Mouse (Mus musculus): Measurements from ENCODE around the gene Selenbp2. TPM values are rescaled to one million over a fixed set of nuclear protein-coding genes. Genes with fewer than 3 reads are reported as not detected.
"Not testable (repeated sequence)": the region's sequence is repeated elsewhere in the genome, so short reads cannot be mapped to it uniquely, and the experiment has no call there.

The Selenbp2 gene
- polyA plus RNA-seq, 1 experiment from 2014 or later, result not detected

DNA sequence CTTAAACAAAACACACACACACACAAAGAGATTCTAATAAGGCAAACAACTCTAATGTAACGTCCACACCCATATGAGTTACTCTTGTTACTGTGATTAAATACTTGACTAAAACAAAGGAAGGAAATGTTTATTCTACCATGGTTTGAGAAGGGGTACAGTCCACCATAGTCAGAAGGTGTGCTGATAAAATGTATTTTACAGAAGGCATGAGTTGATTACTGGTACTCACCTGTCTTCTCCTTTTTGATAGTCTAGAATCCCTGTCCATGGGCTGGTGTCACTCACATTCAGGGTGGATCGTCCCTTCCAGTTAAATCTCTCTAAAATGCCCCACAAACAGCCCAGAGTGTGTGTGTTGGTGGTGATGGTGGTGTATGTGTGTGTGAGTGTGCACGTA is 9.5 kb downstream of the Selenbp2 start:
- Histone ChIP-seq H3K27me3 (replicated peaks; ENCODE audit: low read depth, poor library complexity, severe bottlenecking) (no peaks in the 10 kb centered on the region), H3K36me3 (replicated peaks) (no peaks in the 10 kb centered on the region), H3K4me3 (no peak overlapping the region), H3K27ac (replicated peaks) (no peak overlapping the region), H3K9me3 (peaks cover 3% of the 10 kb centered on the region; the same call in 1 of the 2 replicates), H3K4me1 (no peaks in the 10 kb centered on the region)
- WGBS, result 87% methylated on average over 3 of the region's 3 CpGs
- no peak for DNase-seq (ENCODE audit: low spot score)

DNA sequence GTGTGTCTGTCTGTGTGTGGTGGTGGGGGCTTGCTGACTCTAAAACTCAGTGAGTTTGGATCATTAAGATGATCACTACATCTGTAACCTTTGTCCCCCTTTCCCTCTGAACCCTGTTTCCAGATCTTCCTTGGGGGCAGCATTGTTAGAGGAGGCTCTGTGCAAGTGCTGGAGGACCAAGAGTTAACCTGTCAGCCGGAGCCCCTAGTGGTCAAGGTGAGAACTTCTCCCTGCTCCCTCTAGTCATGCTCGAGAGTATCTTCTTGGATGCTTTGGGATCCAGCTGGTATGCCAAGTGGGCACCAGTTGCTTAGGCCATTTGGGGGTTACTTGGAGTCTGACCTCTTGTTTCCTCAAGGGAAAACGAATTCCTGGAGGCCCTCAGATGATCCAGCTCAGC is 10.0 kb downstream of the Selenbp2 start:
- H3K9me3 ChIP-seq; H3K4me3 ChIP-seq; H3K27ac ChIP-seq (replicated peaks); H3K27me3 ChIP-seq (replicated peaks; ENCODE audit: low read depth, poor library complexity, severe bottlenecking); DNase-seq (ENCODE audit: low spot score); H3K36me3 ChIP-seq (replicated peaks); H3K4me1 ChIP-seq: not testable (repeated sequence)
- 30% methylated on average over 3 of the region's 3 CpGs for WGBS

DNA sequence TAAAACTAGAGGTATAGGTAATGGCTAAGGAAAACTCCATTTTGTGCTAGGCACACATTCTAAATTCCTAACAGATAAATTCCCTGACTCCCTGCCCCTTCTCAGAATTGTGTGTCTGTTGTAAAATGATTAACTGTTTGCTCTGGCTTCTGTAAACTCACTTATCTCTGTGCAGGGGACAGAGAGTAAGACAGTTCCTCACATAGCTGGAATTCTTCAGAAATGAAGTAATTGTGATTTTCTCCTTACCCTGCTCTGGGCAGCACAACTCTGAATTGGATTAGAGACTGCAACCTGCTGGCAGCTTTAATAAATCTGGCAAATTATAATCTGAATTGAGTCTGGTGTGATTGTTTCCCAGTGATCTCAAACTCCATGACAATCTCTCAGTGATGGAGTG is 17.2 kb downstream of the Selenbp2 start:
- H3K4me1 ChIP-seq; H3K36me3 ChIP-seq (replicated peaks); DNase-seq (ENCODE audit: low spot score); H3K4me3 ChIP-seq; H3K27me3 ChIP-seq (replicated peaks; ENCODE audit: low read depth, poor library complexity, severe bottlenecking); H3K9me3 ChIP-seq; H3K27ac ChIP-seq (replicated peaks): not testable (repeated sequence)

- WGBS, result 84% methylated on average over 3 of the region's 3 CpGs
- H3K27me3 ChIP-seq (replicated peaks; ENCODE audit: low read depth, poor library complexity, severe bottlenecking); DNase-seq (ENCODE audit: low spot score); H3K27ac ChIP-seq (replicated peaks); H3K36me3 ChIP-seq (replicated peaks); H3K4me1 ChIP-seq; H3K9me3 ChIP-seq; H3K4me3 ChIP-seq: not testable (repeated sequence)
Measured at GRCm38 (mm10) chr3:94713424-94713823, 20.1 kb downstream of the Selenbp2 start.

DNA sequence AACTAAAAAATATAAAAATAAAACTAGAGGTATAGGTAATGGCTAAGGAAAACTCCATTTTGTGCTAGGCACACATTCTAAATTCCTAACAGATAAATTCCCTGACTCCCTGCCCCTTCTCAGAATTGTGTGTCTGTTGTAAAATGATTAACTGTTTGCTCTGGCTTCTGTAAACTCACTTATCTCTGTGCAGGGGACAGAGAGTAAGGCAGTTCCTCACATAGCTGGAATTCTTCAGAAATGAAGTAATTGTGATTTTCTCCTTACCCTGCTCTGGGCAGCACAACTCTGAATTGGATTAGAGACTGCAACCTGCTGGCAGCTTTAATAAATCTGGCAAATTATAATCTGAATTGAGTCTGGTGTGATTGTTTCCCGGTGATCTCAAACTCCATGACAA is 24.9 kb downstream of the Selenbp2 start:
- WGBS, result 81% methylated on average over 1 of the region's 1 CpGs
- DNase-seq (ENCODE audit: low spot score); H3K36me3 ChIP-seq (replicated peaks); H3K4me1 ChIP-seq; H3K4me3 ChIP-seq; H3K27ac ChIP-seq (replicated peaks); H3K9me3 ChIP-seq; H3K27me3 ChIP-seq (replicated peaks; ENCODE audit: low read depth, poor library complexity, severe bottlenecking): not testable (repeated sequence)

DNA sequence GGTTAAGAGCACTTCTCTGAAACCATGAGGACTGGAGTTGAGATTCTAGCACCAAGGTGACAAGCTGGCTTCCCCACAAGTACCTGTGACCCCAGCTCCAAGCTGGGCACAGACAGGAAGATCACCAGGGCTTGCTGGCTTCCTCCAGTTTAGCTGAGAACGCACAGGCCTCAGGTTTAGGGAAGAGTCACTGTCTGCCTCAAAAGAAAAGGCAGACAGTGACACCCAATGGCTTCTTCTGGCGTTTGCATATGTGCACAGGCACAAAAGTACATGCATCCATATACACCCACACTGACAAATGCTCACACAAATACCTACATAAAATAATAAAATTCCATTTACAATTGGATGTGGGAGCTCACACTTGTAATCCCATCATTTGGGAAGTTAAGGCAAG is 30.3 kb downstream of the Selenbp2 start:
- WGBS, result 36% methylated on average over 2 of the region's 2 CpGs
- H3K9me3 ChIP-seq; H3K36me3 ChIP-seq (replicated peaks); H3K4me1 ChIP-seq; H3K27me3 ChIP-seq (replicated peaks; ENCODE audit: low read depth, poor library complexity, severe bottlenecking); H3K27ac ChIP-seq (replicated peaks); H3K4me3 ChIP-seq; DNase-seq (ENCODE audit: low spot score): not testable (repeated sequence)

DNA sequence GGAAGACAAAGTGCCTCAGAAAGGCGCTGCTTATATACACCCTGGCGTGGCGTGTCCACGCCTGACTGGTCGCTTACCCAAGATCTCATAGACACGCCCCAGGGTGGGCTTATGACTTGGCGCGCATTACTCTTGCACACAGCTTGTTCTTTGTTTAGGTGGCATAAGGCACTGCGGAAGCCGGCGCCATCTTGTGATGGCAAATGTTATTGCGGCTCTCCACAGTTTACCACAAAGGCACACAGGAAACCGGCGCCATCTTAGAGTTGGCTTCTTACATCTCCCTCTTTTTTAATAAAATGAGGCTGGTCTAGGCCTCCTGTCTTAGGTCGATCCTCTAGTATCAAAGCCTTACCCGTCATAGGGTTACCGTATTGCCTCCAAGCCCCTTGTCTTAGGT is 52.3 kb downstream of the Selenbp2 start:
- no peaks in the 10 kb centered on the region; the same call in 1 of the 2 replicates for H3K36me3 ChIP-seq (replicated peaks)
- H3K4me1 ChIP-seq, result no peaks in the 10 kb centered on the region
- no peak overlapping the region for H3K27ac ChIP-seq (replicated peaks)
- no peak overlapping the region for H3K4me3 ChIP-seq
- H3K27me3 ChIP-seq (replicated peaks; ENCODE audit: low read depth, poor library complexity, severe bottlenecking), result no peaks in the 10 kb centered on the region
- H3K9me3 ChIP-seq, result peaks cover 5% of the 10 kb centered on the region; the same call in 1 of the 2 replicates
- no peak for DNase-seq (ENCODE audit: low spot score)
- 91% methylated on average over 17 of the region's 17 CpGs for WGBS

Other genes with a start within 250 kb of the Selenbp2 start
- gene Oaz3, start 249.6 kb upstream of the Selenbp2 start, polyA plus RNA-seq (2016; fragmentation: Nextera tagmentation; extraction: Ambion mirVana), result 0.56 and 0.60 TPM in 2 replicates
- 25.4 and 28.7 TPM in 2 replicates for gene Celf3, start 215.3 kb upstream of the Selenbp2 start, polyA plus RNA-seq (2016; fragmentation: Nextera tagmentation; extraction: Ambion mirVana)
- 1.8 and 3.2 TPM in 2 replicates for gene Riiad1, start 213.2 kb upstream of the Selenbp2 start, polyA plus RNA-seq (2016; fragmentation: Nextera tagmentation; extraction: Ambion mirVana)
- 39.3 and 40.7 TPM in 2 replicates for gene Snx27, start 110.8 kb upstream of the Selenbp2 start, polyA plus RNA-seq (2016; fragmentation: Nextera tagmentation; extraction: Ambion mirVana)
- gene Gm10972, start 50.4 kb upstream of the Selenbp2 start, polyA plus RNA-seq (2016; fragmentation: Nextera tagmentation; extraction: Ambion mirVana), result not detected in 2 replicates
- 4.2 and 4.7 TPM in 2 replicates for gene Tuft1, start 34.7 kb upstream of the Selenbp2 start, polyA plus RNA-seq (2016; fragmentation: Nextera tagmentation; extraction: Ambion mirVana)
- gene Cgn, start 92.9 kb downstream of the Selenbp2 start, polyA plus RNA-seq (2016; fragmentation: Nextera tagmentation; extraction: Ambion mirVana), result 10.7 and 10.8 TPM in 2 replicates
- 18.5 and 20.3 TPM in 2 replicates for gene Pogz, start 144.0 kb downstream of the Selenbp2 start, polyA plus RNA-seq (2016; fragmentation: Nextera tagmentation; extraction: Ambion mirVana)
- gene Psmb4, start 193.4 kb downstream of the Selenbp2 start, polyA plus RNA-seq (2016; fragmentation: Nextera tagmentation; extraction: Ambion mirVana), result 336 and 337 TPM in 2 replicates
- gene Selenbp1, start 239.5 kb downstream of the Selenbp2 start, polyA plus RNA-seq (2016; fragmentation: Nextera tagmentation; extraction: Ambion mirVana), result 6.4 and 7.7 TPM in 2 replicates